Mouse (Mus musculus): ENCODE results near the gene Ano5.

GRCm38 (mm10) chr7:51627666-51628065, 116.8 kb downstream of the Ano5 start:
- no peak for TF ChIP-seq EP300 (IDR thresholded peaks at IDR 0.05)
- TF ChIP-seq CTCF (IDR thresholded peaks at IDR 0.05) = no peak

Data from lung, postnatal 0 days (tissue).